Mouse (Mus musculus) Patski (cell line): ENCODE results near the gene Samd4b. TPM values are rescaled to one million over a fixed set of nuclear protein-coding genes. Genes with fewer than 3 reads are reported as not detected.
A peak's percentile ranks its signal among the peaks of the same experiment; 100 is the strongest.
"Not testable (repeated sequence)": the region's sequence is repeated elsewhere in the genome, so short reads cannot be mapped to it uniquely, and the experiment has no call there.

ENCODE experiments used
- ATAC-seq: fragments of 100-300 bp; one replicate; pipeline ENCODE4 v1.8.0; 2021
- CTCF ChIA-PET: fragments of 350-600 bp; sonication (Branson Sonifier 250); formaldehyde crosslinking; loops from one replicate; lab custom pipeline; 2022; ENCODE audit warnings: inconsistent platforms; lab: Charles Lee
- POLR2A ChIA-PET: fragments of 350-600 bp; sonication (Branson Sonifier 250); formaldehyde crosslinking; loops from one replicate; lab custom pipeline; 2022; ENCODE audit warnings: antibody characterized with exemption, inconsistent platforms; lab: Charles Lee
- DNase-seq: peaks from one replicate; pipeline ENCODE4 v3.0.0-alpha.2; 2011; ENCODE audit warnings: low read depth, low spot score
- H3K27me3 ChIP-seq: fragments of 371-371 bp; one replicate; pipeline ENCODE4 v1.5.1; 2021
- CTCF ChIP-seq: fragments of 100-300 bp; IDR thresholded peaks from one replicate; pipeline ENCODE4 v1.5.1; 2021
- in situ Hi-C: fragments of 300-500 bp; cut with MboI; formaldehyde crosslinking; loops from 3 replicates; pipeline ENCODE4 v1.11.1; 2018; ENCODE audit warnings: low pct_unique_long_range_greater_than_20kb, mixed read lengths
- polyA plus RNA-seq: library from polyadenylated mRNA; unstranded; gene quantifications from one replicate; pipeline ENCODE4 v1.2.3, GENCODE M21; 2021

Samd4b gene
- polyA plus RNA-seq, 1 experiment from 2014 or later = 79.6 TPM

DNA sequence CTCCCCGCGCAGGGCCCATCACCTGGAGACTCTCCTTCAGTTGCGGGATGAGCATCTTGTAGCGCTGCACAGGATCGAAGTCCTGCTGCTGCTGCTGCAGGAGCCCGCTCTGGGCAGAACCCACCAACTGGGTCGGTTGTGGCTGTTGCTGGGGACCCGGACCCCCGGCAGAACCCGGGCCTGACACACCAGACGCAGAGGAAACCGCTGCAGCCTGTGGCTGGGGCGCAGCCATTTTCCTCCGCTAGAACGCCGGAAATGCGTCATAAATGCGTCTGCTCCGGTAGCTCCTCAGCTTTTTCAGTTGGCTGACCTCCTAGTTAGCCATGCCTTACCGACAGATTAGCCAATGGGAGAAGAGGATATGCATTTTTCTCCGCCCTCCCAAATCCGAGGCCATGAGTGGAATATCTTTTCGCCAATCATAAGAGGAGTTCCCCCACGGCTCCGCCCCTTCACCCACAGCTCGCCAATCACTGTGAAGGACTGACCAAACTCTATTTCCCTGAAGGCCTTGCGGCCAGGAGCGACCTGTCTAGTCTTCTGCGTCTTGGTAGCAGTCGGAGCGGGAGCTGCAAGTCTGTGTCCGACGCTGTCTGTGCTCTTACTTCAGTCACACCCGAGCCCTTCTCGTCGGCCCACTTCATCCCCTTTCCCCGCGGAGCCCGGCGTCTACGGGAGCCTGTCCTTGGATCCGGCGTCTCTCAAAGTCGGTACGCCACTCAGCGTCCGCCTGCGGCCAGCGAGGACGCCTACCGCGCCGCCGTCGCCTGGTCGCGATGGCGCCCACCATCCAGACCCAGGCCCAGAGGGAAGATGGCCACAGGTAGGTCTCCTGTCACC is 205.3 kb downstream of the Samd4b start, which contains the start of the genes Med29 and Paf1:
Med29 (minus strand) TSS at position 280 of the 843 bp plus-strand sequence.
Paf1 (plus strand) TSS at position 523 of the 843 bp plus-strand sequence.
- CTCF ChIA-PET = interaction anchor here (0.7 to 0.9 kb wide), 2 partner anchors 45 to 53 kb away, joined by 3 to 4 read pairs; partner anchors contain the start of gene Gmfg
- DNase-seq (peak; percentile 98), ATAC-seq (peak; percentile 93)

GRCm38 (mm10) chr7:28390331-28390730 is 207.6 kb downstream of the Samd4b start:
- no peak for TF ChIP-seq CTCF
- no peaks in the 10 kb centered on the region for H3K27me3 ChIP-seq
- DNase-seq (no peak), ATAC-seq (no peak)
- ChIA-PET POLR2A (interaction anchor here (0.5 kb wide), 1 partner anchor 50 kb away, joined by 3 read pairs; no protein-coding TSS in a partner anchor), CTCF (interaction anchor here (0.7 to 0.9 kb wide), 2 partner anchors 37 to 138 kb away, joined by 3 read pairs; no protein-coding TSS in a partner anchor)
- in situ Hi-C loops = no loop called here

More for the DNA sequence above, 205.3 kb downstream of the Samd4b start, which contains the start of the genes Med29 and Paf1:
- POLR2A ChIA-PET = interaction anchor here (0.5 to 1.8 kb wide), 2 partner anchors 18 to 42 kb away, joined by 6 read pairs; no protein-coding TSS in a partner anchor
- no peaks in the 10 kb centered on the region for H3K27me3 ChIP-seq
- TF ChIP-seq CTCF = no peak
- in situ Hi-C loops = no loop called here

- ChIA-PET POLR2A (interaction anchor here (0.6 to 2.4 kb wide), 2 partner anchors 11 to 197 kb away, joined by 3 to 14 read pairs; no protein-coding TSS in a partner anchor), CTCF (interaction anchor here (1.1 to 2.2 kb wide), 7 partner anchors 12 to 213 kb away, joined by 3 to 10 read pairs (median 5); partner anchors contain the start of gene Gmfg)
- DNase-seq, ATAC-seq, in situ Hi-C loops, H3K27me3 ChIP-seq: not testable (repeated sequence)
Measured at GRCm38 (mm10) chr7:28387384-28387783, 210.6 kb downstream of the Samd4b start.

- CTCF ChIA-PET = interaction anchor here (0.7 to 2.2 kb wide), 10 partner anchors 10 to 289 kb away, joined by 3 to 10 read pairs (median 3); partner anchors contain the start of genes Gmfg and Rps16
- H3K27me3 ChIP-seq, DNase-seq, in situ Hi-C loops, ATAC-seq: not testable (repeated sequence)
- POLR2A ChIA-PET = interaction anchor here (0.6 to 2.4 kb wide), 2 partner anchors 10 to 197 kb away, joined by 3 to 14 read pairs; no protein-coding TSS in a partner anchor
Measured at GRCm38 (mm10) chr7:28386877-28387276, 211.1 kb downstream of the Samd4b start.

GRCm38 (mm10) chr7:28386462-28386861 is 211.5 kb downstream of the Samd4b start:
- ATAC-seq (peak; percentile 49), DNase-seq (no peak)
- ChIA-PET POLR2A (interaction anchor here (2.4 kb wide), 1 partner anchor 10 kb away, joined by 14 read pairs; no protein-coding TSS in a partner anchor), CTCF (interaction anchor here (0.7 to 2.2 kb wide), 9 partner anchors 10 to 290 kb away, joined by 3 to 10 read pairs (median 3); partner anchors contain the start of genes Gmfg and Rps16)
- in situ Hi-C loops = no loop called here
- H3K27me3 ChIP-seq = no peaks in the 10 kb centered on the region
- no peak for TF ChIP-seq CTCF

DNA sequence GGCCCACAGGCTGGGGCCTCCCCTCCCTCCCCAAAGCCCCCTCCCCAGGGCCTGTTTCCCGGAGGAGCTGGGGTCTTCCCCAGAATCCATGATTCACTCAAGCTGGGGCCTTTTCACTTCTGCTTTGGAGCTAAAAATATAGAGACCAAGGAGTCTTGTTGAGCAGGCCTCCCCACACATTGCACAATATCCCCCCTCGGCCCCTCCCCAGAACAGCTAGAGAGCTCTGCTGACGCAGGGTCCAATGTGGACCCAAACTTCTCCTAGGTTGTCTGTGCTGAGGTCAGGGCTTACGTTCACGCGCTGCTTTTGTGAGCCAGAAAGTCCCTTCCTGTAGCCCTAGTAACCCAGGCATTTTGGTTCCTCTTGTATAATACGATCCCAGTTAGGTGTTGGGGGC is 211.9 kb downstream of the Samd4b start:
- DNase-seq = no peak
- CTCF ChIA-PET = interaction anchor here (1.0 kb wide), 1 partner anchor 46 kb away, joined by 3 read pairs; no protein-coding TSS in a partner anchor
- no peaks in the 10 kb centered on the region for H3K27me3 ChIP-seq
- in situ Hi-C loops = no loop called here
- no peak for ATAC-seq
- TF ChIP-seq CTCF = no peak
- POLR2A ChIA-PET = interaction anchor here (0.6 to 2.4 kb wide), 2 partner anchors 9 to 28 kb away, joined by 3 to 14 read pairs; no protein-coding TSS in a partner anchor

DNA sequence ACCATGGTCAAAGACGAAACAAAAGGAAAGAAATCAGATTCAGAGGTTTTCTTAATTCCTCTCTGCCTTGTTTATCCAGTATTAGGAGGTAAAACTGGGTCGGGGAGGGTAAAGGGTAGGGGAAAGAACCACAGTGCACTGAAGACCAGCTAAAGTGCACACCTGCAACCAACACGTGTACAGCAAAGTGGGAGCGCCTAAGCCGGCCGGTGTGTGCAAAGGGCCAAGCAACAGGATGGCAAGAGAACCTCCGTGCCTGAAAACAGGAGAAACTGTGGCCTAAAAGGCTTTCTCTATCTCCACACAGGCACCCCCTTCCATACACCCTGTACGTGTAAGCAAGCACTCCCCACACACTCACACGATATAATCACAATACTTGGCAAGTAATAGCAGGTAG is 212.7 kb downstream of the Samd4b start:
- in situ Hi-C loops = no loop called here
- CTCF ChIA-PET = no interaction called here

GRCm38 (mm10) chr7:28384162-28384561 is 213.8 kb downstream of the Samd4b start:
- DNase-seq (no peak), ATAC-seq (no peak)
- in situ Hi-C loops = no loop called here
- ChIA-PET CTCF (interaction anchor here (1.0 kb wide), 1 partner anchor 39 kb away, joined by 3 read pairs; no protein-coding TSS in a partner anchor), POLR2A (interaction anchor here (1.8 kb wide), 1 partner anchor 9 kb away, joined by 8 read pairs; no protein-coding TSS in a partner anchor)
- no peak for TF ChIP-seq CTCF
- H3K27me3 ChIP-seq = no peaks in the 10 kb centered on the region

More for the DNA sequence above, 212.7 kb downstream of the Samd4b start:
- no peak for DNase-seq
- POLR2A ChIA-PET = interaction anchor here (2.4 kb wide), 1 partner anchor 8 kb away, joined by 14 read pairs; no protein-coding TSS in a partner anchor
- no peaks in the 10 kb centered on the region for H3K27me3 ChIP-seq
- no peak for ATAC-seq
- no peak for TF ChIP-seq CTCF

DNA sequence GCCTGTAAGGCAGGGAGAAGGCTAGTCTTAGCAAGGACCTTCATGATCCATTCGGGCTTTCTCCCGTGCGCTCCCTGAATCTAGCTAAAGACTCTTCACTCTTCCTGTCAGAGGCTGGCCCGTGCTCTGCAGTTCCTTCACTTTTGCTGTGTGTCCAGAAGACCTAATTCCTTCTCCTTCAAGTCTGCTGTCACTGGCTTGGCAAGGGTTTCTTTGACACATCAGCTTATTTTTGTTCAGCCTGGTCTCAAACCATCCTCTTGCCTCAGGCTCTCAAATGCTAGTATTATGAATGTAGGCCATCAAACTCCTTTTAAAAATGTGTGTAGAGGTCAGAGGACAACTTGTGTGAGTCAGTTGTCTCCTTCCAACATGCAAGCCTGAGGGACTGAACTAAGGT is 214.3 kb downstream of the Samd4b start:
- no peak for TF ChIP-seq CTCF
- H3K27me3 ChIP-seq = no peaks in the 10 kb centered on the region
- no peak for DNase-seq
- in situ Hi-C loops = no loop called here
- no peak for ATAC-seq
- POLR2A ChIA-PET = interaction anchor here (1.8 kb wide), 1 partner anchor 8 kb away, joined by 8 read pairs; no protein-coding TSS in a partner anchor
- CTCF ChIA-PET = interaction anchor here (1.0 kb wide), 1 partner anchor 39 kb away, joined by 3 read pairs; no protein-coding TSS in a partner anchor

DNA sequence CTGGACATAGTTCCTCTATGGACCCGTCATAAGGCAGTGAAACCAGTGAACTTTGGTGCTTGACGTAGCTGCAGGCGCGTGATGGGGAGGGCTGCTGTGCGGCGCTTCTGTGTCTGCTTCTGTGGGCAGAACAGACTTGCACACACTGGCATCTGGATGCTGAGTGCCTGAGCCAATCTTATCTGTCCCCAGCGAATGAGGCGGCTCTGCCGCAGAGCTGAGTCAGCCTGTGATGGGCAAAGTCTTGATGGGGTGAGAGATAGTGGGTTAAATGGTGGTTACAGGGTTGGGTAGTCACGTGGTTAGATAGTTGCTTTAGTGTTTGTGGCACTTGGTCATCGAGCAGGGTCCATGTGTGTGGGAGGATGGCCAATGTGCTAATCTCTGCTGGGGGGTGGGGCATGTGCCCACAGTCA is 215.0 kb downstream of the Samd4b start:
- TF ChIP-seq CTCF = no peak
- in situ Hi-C loops = no loop called here
- no peak for ATAC-seq
- no peak for DNase-seq
- CTCF ChIA-PET = no interaction called here
- H3K27me3 ChIP-seq = no peaks in the 10 kb centered on the region
- POLR2A ChIA-PET = interaction anchor here (0.6 to 2.0 kb wide), 3 partner anchors 8 to 427 kb away, joined by 4 to 8 read pairs (median 7); partner anchors contain the start of gene Rps16
